Mouse (Mus musculus): ENCODE measurements around the gene Scamp5. TPM values are rescaled to one million over a fixed set of nuclear protein-coding genes. Genes with fewer than 3 reads are reported as not detected.

Scamp5 gene
- total RNA-seq, 2 experiments from 2014 or later: 381 to 382 TPM

- peak; percentile 72 to 87 for DNase-seq (ENCODE audit: low spot score in 2 of 2)
These were observed 47.3 kb downstream of the Scamp5 start for GRCm38 (mm10) chr9:57420321-57421120.

DNA sequence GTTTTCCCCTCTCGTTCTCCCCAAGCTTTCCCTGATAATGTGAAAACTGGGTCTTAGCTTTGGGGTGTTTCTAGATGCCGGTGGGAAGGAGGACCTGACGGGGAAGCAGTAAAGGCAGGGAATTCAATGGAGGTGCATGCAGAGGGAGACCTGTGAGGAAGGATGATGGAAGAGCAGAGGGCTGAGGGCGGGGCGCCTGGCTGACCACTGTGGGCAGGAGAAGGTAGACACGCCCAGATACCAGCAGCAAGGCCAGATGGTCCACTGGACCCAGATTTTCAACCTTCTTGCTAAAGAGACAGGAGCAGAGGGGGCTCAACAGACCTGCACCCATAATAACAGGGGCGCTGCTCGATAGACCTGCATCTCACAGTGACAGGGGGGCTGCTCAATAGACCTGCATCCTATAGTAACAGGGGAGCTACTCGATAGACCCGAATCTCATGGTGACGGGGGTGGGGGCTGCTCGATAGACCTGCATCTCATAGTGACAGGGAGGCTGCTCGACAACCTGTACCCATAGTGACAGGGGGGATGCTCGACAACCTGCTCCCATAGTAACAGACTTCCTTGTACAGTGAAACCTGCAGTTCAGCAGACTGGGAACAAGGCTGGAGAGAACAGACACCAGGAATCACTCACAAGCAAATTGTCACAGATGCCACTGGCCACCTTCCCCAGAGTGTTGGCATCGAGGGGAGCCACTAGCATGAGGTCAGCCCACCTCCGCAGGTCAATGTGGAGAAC lies 48.2 kb downstream of the Scamp5 start:
- peak in 1 of 2 experiments; percentile 46 for DNase-seq (ENCODE audit: low spot score in 2 of 2)

- no peak for DNase-seq (ENCODE audit: low spot score in 2 of 2)
These were observed 50.5 kb downstream of the Scamp5 start for GRCm38 (mm10) chr9:57417341-57417740.

DNA sequence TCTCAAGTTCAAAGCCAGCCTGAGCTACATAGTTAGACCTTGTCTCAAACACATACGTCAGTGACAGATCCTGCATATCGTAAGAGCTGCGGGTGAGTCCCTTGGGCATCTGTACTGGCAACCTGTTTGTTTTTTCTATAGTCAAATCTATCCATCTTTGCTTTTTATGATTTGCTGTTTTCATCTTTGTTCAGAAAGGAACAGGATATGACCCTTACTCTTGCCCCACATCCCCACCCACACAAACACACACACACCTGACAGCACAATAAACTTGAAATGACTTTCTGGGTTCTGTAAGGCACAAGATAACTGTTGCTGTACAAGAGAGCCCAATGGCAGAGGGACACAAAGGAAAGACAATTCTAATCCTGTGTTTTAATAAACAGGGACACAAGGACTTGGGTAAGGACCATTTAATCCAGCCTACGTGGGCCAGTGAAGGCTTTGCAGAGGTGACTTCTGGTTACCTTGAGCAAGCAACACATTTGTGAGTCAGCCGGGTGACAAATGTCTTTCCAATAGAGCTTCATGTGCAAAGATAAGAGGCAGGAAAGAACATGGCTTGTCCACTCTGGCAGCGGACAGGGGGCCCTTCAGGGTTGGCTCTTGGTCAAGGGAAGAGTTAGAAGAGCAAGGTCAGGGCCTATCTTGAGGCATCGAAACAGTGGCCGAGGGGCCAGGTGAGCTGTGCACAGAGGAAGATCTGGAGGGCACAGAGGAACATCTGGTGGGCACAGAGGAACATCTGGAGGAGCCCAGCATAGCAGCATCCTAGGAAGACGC lies 60.5 kb downstream of the Scamp5 start:
- DNase-seq (ENCODE audit: low spot score in 2 of 2): no peak

DNA sequence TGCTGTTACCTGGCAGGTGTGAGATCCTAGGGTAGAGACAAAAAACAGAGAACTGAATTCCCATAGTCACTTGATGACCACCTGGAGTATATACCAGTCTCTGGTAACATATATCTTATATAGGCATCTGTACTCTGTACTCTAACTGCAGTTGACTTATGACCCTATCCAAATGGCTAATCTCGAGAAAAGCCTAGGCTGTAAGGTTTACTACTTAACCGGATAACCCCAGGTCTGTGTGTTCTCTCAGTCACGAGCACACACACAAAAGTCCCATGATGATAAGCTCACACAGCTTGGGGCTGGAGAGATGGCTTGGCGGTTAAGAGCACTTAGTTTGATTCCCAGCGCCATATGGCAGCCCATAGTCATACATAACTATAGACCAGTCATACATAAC lies 61.5 kb downstream of the Scamp5 start:
- no peak for DNase-seq (ENCODE audit: low spot score in 2 of 2)

GRCm38 (mm10) chr9:57404036-57404435 lies 63.8 kb downstream of the Scamp5 start:
- DNase-seq (ENCODE audit: low spot score in 2 of 2): no peak

DNA sequence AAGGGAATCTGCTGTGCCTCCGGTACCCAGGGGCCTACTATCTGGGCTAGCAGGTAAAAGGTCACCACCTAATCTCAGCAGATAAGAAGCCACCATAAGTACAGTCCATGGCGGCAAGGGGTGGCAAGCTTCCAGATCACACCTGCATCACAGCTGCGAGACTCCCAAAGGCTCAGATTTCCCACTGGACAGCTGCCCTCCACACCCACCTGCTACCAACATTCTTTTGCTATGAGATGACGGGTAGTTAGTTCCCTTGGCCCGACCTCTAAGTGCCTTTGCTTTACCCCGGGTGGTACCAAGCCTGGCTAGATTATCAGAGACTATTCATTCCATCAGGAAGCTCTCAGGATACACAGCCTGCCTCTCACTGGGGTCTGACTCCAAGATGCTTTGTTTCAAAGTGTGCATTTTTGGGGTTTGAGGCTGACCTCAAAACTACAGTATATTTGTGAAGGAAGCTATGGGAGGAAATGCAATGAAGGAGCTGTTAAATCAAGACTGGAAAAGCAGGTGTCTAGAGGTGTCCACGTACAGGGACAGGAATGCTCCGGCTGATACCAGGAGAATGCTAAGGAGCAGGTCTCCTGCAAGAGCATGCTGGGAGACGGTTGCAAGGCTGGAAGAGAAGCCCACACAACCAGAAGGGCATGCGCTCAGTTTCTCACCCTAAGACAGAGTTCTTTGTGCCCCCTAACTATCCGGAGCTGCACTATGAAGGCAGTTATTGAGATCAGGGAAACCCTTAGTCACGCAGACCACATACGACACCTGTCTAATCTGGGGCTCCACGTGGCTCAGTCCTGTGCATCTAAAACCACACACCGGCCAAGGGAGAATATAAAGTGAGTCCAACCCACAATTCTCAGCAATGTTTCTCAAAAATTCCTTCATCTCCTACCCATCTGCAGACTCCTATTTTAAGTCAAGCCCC lies 65.3 kb downstream of the Scamp5 start:
- DNase-seq (ENCODE audit: low spot score in 2 of 2): no peak

DNA sequence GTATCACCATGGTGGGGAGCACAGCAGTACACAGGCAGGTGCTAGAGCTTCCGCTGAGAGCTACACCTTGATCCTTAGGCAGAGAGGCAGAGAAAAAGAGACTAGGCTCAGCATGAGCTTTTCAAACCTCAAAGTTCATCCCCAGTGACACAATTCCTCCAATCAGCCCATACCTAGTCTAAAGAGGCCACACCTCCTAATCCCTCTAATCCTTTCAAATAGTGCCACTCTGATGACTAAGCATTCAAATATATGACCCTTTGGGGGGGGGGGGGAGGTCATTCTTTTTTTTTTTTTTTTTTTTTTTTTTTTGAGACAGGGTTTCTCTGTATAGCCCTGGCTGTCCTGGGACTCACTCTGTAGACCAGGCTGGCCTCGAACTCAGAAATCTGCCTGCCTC lies 69.1 kb downstream of the Scamp5 start:
- no peak for DNase-seq (ENCODE audit: low spot score in 2 of 2)

- no peak for DNase-seq (ENCODE audit: low spot score in 2 of 2)
These were observed 75.0 kb downstream of the Scamp5 start for GRCm38 (mm10) chr9:57392892-57393291.

Other genes with a start within 250 kb of the Scamp5 start
- not detected for gene Trcg1, start 231.5 kb downstream of the Scamp5 start, total RNA-seq (2021)
- 10 to 100 TPM; 30.6 to 32.1 TPM for gene 1700017B05Rik, start 205.4 kb downstream of the Scamp5 start, total RNA-seq (2021)
- 10 to 100 TPM; 16.8 to 17.3 TPM for gene Ppcdc, start 27.9 kb downstream of the Scamp5 start, total RNA-seq (2021)
- 10 to 100 TPM; 12.8 to 13.3 TPM for gene Rpp25, start 36.0 kb upstream of the Scamp5 start, total RNA-seq (2021)
- gene Cox5a, start 53.2 kb upstream of the Scamp5 start, total RNA-seq (2021): 100 to 1,000 TPM; 372 to 373 TPM
- 10 to 100 TPM; 16.5 to 24.3 TPM for gene Fam219b, start 69.5 kb upstream of the Scamp5 start, total RNA-seq (2021)
- gene Mpi, start 84.7 kb upstream of the Scamp5 start, total RNA-seq (2021): 10 to 100 TPM; 68.8 to 70.9 TPM
- 10 to 100 TPM; 24.2 to 24.9 TPM for gene Scamp2, start 92.9 kb upstream of the Scamp5 start, total RNA-seq (2021)
- 10 to 100 TPM; 24.0 to 32.2 TPM for gene Ulk3, start 121.4 kb upstream of the Scamp5 start, total RNA-seq (2021)
- gene Cplx3, start 138.2 kb upstream of the Scamp5 start, total RNA-seq (2021): 1 to 10 TPM; 1.9 to 4.7 TPM
- gene Lman1l, start 152.7 kb upstream of the Scamp5 start, total RNA-seq (2021): not detected
- gene Csk, start 185.6 kb upstream of the Scamp5 start, total RNA-seq (2021): 10 to 100 TPM; 36.4 to 37.1 TPM
- not detected for gene Cyp1a2, start 215.6 kb upstream of the Scamp5 start, total RNA-seq (2021)
- gene Cyp1a1, start 219.9 kb upstream of the Scamp5 start, total RNA-seq (2021): under 1 TPM; 0.12 to 0.13 TPM
- 10 to 100 TPM; 14.7 to 14.8 TPM for gene Edc3, start 240.5 kb upstream of the Scamp5 start, total RNA-seq (2021)